Mouse (Mus musculus) heart, adult 11 months (tissue): ENCODE results near the gene Ctsm.

Experiments
- DNase-seq: peaks from one replicate; pipeline ENCODE4 v3.0.0; 2022

Gene Ctsm

GRCm38 (mm10) chr13:61541631-61542030, at the start of gene Ctsm:
Gene Ctsm (minus strand): TSS chr13:61541839.
- DNase-seq: no peak

GRCm38 (mm10) chr13:61570027-61570426, 28.4 kb upstream of the Ctsm start, which contains the start of gene Cts3:
Gene Cts3 (minus strand): TSS chr13:61570127.
- DNase-seq: peak; percentile 44

- DNase-seq: peak; percentile 35
Measured at GRCm38 (mm10) chr13:61568074-61568473, 26.4 kb upstream of the Ctsm start, which contains the start of gene Gm49352. Gene Gm49352 (minus strand): TSS chr13:61568174.
